Mouse (Mus musculus) urinary bladder, adult 2 months (tissue): Measurements from ENCODE around the gene Sel1l3. TPM values are rescaled to one million over a fixed set of nuclear protein-coding genes. Genes with fewer than 3 reads are reported as not detected.
A peak's percentile ranks its signal among the peaks of the same experiment; 100 is the strongest.

ENCODE experiments used
- DNase-seq: peaks from one replicate; pipeline ENCODE4 v3.0.0; 2022; ENCODE audit warnings: low spot score
- polyA plus RNA-seq: library from polyadenylated mRNA; depleted of rRNA; stranded (reverse); fragments of >200 nt; gene quantifications from 2 replicates; pipeline ENCODE4 v1.2.3, GENCODE M21; 2012

Sel1l3 gene
- polyA plus RNA-seq, 1 experiment, result 6.6 TPM

DNA sequence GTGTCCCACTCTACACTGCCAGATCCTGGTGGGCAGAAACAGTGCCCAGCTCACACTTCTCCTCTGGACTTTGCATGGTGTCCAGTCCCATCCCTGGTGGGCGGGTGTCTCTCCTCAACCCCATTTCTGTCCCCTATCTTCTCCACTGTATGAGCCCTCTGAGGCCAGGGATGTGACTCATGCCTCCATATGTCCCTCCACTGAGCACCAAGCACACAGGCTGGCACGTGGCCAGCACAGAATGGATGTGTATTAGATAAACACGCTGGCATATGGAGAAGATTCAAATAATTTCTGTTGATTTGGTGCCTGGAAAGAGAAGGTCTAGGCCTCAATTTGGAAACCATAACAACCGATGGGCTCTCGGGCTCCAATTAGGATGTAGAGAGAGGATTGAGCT is 71.1 kb downstream of the Sel1l3 start:
- no peak for DNase-seq

DNA sequence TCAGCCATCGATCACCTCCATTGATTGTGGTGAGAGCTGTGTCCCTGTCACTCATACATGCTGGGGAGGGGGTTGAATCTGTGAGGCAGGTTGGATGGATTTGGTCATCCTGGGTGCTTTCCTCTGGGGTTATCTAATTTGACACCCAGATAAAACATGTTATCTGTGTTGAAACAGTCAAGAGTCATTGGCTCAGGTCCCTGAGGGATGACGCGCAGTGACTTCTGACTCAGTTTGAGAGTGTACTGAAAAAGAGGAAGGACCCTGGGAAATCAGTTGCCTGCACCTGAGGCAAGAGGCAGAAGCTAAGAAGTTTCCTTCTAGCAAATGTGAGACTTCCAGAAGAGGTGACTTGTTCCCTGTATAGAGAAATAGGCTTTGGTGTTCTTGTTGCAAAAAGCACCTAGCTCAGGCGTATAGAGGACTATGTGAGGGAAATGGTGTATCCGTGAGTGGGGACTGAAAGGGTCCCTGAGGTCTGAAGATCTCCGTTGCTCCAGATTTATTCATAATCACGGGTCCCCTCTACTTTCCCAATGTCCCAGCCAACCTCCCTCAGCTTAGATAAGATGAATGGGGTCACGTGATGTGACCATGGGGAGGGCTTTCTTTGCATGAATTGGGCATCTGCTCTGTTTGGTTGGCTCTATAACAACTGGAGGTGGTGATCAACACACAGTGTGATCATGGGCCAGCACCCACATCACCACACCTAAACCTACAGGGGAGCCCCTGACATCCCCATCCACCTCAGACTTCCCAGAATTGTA is 73.4 kb downstream of the Sel1l3 start:
- no peak for DNase-seq

DNA sequence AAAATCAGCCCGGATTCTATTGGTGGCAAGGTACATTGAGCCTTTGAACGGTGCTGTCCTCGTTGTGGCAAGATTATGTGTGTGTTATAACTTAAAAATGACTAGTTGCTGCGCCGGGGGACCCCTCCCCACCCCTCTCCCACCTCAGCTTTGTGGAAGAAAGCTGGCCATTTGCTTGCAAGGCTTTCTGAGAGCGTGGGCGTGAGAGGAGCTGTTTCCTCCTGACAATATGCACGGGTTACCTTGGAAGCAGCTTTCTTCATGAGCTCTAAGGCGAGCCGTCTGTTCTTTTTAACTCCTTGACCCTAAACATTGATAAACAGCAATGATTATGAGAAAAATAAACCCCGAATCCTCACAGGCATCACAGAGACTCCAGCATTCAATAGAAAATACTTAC is 74.2 kb downstream of the Sel1l3 start:
- DNase-seq, result no peak

DNA sequence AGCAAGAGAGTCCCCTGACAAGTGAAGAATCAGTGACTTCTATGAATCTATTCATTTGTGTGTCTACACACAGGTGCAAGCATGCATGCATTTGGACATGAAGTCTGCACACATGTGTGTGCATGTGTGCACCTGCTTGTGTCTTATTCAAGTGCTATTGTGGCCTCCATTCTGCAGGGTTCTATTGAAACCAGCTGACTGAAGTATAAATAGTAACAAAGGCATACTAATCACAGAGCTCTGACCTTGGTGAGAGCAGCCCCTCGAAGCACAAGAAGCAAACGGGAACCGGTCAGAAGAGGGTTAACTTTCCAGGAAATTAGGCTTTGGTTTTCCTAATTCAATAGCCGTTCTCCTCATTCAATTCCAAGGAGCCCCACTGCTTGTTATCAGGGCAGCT is 74.6 kb downstream of the Sel1l3 start:
- DNase-seq, result no peak

DNA sequence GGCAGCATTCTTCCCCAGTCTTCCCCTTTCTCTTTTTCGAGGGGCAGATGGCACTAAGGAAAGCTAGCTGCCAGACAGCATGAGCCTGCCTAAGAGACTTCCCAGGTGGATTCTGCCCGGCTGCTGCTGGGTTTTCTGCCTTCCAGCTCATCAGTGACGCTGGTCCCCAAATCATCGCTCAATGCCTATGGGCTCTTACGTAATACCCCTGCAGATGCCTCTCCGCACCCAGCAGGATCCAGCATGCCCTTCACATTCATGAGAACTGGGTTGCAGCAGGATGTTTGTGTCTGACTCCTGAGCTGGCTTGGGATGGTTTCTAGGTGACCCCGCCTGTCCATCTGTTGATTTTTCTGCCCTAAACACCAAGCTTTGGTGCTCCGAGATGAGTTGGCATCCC is 75.7 kb downstream of the Sel1l3 start:
- no peak for DNase-seq

DNA sequence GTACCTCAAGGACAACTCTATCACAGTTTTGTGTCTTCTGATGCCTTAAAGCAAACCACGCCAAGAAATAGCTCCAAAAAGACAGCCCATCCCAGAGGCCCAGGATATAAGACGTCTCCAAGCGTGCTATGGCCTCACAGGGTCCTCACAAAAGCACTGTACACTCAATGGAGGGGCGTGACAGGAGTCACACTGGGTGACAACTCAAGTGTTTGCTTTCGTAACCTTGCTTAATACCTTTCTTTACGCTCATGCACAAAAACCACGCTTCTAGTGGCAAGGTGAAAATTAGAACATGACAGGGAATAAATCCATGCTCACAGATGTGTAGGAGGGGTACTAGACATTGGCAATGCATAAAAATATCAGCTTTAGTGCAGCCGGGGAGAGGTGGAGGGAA is 77.7 kb downstream of the Sel1l3 start:
- DNase-seq, result no peak

DNA sequence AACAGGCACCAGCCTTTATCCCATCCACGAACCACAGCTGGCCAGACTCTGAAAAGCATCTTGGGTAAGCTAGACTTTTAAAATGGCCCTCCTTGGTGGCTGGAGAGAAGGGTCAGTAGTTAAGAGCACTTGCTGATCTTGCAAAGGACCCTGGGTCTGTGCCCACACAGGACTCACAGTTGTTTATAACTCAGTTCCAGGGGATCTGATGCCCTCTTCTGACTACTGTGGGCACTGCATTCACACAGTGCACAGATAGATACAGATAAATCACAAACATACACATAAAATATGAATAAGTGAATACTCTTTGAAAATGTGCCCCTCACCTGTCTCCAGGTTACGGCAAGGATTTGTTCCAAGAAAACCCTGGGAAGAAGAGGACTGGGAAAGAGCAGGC is 79.7 kb downstream of the Sel1l3 start:
- no peak for DNase-seq

DNA sequence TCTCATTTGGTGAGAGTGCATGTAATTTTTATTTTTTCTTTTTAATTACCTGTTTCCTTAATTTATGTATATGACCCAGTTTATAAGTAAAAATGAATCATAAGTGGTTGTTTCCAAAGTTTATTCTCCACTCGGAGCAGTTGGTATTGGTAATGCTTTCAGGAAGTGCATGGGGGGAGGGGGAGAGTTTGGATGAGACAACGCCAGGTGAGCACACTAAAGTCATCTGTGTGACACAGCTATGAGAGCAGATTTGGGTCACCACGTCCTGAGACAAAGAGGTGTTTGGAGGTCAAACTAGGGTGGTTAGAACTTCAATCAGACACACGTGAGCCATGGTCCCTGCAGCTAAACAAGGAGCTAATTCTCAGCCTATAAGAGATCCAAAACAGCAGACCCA is 89.0 kb downstream of the Sel1l3 start:
- no peak for DNase-seq

DNA sequence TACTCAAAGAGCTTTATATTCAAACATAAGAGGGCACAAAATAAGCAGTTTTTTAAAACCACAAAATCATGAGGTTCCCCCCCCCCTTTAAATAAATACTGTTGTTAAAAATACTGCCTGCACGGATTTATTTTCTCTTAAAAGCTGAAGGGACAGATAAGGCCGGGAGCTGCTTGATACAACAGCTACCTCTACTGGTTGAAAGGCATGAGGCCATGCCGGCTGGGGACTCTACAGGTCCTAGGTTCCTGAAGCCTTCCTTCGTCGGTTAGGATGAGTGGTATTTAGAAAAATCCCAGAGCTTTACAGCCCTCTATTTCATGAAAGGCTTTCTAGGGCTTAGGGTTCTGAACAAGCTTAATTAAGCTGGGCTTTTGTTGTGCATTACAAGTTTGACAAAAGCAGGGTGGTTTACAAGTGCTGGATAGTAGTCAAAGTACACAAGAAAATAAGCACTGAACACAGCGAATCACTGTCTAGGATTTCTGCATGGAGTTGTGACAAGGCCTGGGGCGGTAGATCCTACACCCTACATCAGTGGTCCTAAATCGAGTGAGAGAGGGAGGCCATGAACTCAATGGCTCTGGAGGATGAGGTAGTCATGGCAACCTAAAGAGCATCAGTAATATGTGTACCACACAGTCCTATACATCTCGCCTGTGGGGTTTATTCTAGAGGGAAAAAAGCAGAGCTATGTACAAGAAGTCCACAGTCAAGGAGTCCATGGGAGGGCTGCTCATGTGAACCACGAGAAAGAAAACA is 90.0 kb downstream of the Sel1l3 start:
- DNase-seq, result no peak

DNA sequence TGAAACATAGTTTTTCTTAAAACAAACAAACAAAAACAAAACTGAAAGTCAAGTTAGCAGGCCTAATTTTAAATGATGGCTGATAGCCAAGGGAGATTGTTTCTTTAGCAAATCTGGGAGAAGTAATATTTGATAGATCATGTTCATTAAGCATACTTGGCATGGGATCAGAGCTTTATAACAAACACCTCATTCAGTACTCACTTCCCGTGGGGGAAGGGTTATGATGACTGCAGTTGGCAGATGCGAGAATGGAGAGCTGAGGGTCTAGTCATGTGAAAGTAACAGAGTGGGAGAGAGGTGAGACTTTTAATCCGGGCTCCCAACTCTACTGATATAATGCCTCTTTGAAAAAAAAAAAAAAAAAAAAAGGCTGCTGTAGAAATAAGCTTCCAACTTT is 94.0 kb downstream of the Sel1l3 start:
- DNase-seq, result no peak

DNA sequence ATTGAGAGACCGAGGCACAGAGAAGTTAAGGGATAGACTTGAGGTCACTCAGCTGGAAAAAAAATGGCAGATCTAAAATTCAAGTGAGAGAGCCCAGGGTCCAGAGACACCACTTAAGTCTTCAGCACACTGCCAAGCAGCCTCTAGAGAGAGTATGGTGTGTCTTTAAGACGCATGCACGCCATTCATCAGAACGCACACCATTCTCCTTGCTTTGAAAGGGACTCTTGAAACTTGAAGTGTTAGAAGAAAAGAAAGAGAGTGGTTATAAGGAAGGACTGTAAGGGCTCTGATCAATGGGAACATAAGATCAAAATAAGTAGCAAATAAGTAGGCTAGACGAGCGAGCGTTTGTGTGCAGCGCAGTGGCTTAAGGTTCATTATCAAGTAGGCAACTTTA is 95.5 kb downstream of the Sel1l3 start:
- DNase-seq, result no peak

DNA sequence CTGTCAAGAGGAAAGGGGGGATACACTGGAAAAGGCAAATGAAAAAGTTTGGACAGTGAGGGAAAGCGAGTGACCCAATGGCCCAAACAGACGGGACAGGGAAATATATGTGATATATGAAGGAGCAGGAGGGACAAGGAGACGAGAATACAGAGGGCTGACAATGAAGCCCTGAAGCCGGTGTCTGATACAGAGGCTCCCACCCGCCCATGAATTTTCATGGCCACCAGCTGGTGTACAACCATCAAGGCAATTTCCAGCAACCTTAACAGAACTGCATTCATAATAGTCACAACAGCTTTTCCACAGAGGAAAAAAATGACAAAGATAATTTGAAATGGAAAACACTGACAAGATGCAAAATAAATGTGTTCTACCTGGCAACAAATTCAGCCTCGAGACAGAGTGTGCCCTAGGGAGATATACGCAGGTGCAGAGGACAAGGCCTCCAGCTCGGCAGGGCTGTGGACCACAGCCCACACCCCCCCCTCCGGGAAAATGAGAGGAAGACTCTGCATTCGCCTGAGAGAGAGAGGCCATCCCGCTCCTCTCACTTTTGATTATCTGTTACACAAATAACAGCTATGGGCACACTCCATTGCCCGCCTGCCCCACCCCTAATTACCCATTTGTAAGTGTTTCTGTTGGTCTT is 99.0 kb downstream of the Sel1l3 start:
- no peak for DNase-seq

DNA sequence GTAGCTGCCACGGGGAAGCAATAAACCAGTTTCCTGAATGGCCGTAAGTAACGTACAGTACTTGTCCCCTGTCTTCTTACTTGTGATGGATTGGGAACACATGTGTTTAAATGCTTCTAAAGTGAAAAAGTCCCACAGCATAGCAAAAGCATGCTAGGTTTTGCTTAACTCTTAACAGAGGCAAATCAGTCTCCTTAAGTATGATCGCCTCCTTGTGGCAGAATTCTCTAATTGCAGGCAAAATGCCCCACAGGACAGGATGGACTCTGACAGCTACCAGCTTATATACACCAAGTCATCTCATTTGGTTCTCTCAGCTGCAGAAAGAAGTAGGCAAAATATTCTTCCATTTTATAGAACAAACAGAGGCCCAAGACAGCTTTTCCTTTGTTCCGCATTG is 100.8 kb downstream of the Sel1l3 start:
- DNase-seq, result no peak

DNA sequence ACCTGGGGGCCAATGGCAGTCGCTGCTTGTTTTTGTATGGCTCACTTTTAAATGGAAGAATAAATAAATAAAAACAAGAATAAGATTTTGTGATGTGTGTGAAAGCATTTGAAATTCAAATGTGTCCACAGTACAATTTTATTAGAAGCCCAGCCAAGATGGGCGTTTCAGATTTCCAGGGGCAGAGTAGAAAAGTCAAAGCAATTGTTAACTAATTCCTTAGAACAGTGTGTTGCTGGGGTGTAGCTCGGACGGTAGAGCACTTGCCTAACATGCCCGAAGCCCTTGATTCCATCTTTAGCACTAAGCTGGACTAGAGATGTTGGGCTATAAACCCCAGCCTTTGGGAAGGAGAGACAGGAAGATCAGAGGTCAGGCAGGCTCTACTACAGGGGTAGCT is 102.7 kb downstream of the Sel1l3 start:
- no peak for DNase-seq

DNA sequence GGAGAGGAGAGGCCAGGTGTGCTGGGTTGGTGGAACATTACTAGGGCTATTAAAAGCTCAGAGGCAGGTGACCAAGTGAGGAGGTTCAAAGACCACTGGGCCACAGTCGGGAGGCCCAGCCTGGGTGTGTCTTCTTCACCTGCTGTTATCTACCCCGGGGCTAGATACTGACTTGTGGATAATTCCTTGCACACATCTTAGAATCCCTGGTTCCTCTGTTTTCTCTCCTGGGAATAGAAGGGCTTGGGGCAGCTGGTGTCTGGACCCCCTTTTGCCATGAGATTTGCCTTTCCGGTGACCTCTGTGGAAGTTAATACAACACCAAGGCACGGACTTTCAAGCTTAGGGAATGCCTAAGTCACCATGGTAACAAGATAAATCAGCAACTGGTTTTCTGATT is 103.5 kb downstream of the Sel1l3 start:
- no peak for DNase-seq

DNA sequence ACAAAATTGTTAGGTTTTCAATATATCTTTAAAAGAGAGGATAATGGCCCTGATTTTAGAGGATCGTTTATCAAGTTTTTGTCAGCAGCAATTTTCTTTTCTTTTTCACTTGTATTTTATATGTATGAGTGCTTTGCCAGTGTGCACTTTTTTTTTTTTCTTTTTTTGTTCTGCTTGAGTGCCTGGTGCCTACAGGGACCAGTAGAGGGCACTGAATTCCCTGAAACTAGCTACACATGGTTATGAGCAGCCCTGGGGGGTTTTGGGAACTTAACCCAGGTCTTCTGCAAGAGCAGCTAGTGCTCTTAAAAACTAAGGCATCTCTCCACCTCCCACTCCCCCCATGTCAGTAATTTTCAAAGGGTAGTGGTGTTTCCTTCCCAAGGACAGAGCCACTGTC is 105.1 kb downstream of the Sel1l3 start:
- DNase-seq, result no peak

DNA sequence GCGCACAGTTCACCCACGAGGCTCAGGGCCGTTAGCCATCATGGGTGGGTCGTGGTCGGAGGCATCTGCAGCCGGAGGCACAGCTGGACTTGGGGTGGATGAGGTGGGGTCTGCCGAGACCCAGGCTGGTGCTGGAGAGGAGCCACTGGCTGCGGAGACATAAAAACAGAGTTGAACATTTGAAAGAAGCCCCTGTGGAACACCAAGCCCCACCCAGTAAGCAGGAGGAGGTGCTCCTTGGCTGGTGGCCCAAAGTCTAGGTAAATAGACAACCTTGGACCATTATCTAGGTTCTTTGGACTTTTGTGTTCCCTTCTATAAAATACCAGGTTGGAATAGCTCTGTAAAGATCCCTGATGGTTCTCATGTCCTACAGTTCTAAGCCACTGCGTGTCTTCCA is 105.7 kb downstream of the Sel1l3 start:
- DNase-seq, result no peak

DNA sequence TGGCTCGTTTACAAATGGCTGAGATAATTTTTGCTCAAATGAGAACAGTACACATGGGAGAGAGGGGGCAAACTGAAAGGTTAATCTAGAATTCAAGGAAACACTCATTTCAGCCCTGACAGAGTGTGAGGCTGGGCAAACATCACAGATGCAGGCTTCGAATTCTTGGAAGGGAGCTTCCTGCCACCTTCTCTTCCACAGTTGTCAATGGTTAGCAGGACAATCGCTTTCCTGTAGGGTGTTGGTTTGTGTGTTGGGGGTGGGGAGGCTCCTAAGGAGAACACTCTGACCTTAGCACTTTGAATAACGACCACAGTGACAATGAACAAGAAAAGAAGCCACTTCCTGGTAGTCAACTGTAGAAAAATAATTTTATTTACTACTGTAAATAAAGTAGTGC is 107.0 kb downstream of the Sel1l3 start:
- DNase-seq, result no peak

DNA sequence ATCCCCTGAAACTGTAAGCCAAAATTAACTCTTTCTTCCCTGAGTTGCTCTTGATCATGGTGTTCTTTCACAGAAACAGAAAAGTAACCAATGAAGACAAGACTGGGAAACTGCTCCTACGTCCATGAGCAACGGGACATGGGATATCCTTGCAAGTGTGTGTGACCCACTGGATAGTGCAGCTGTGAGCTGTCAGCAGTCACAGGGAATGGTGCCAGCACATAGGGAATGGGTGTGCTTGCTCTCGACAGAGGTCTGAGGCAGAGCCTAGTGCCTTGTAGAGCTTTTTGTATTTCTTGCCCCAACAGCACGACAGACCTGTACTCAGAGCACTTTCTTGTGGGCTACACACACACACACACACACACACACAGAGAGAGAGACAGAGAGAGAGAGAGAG is 107.6 kb downstream of the Sel1l3 start:
- no peak for DNase-seq

DNA sequence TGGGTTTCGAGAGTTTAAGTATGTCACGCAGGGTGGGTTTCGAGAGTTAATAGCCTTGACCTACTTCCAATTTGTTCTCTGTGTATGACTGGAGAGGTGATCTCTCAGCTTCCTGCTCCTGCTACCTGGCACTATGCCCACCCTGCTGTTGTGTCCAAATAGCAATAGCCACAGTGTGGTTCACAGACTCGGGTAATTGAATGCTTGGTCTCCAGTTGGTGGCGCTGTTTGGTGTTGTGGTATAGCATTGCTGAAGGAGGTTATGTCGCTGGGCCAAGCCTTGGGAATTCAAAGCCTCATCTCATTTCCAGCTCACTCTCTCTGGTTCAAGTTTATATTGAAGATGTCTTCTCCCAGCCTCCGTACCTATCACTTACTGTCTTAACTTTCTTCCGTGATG is 108.0 kb downstream of the Sel1l3 start:
- no peak for DNase-seq

DNA sequence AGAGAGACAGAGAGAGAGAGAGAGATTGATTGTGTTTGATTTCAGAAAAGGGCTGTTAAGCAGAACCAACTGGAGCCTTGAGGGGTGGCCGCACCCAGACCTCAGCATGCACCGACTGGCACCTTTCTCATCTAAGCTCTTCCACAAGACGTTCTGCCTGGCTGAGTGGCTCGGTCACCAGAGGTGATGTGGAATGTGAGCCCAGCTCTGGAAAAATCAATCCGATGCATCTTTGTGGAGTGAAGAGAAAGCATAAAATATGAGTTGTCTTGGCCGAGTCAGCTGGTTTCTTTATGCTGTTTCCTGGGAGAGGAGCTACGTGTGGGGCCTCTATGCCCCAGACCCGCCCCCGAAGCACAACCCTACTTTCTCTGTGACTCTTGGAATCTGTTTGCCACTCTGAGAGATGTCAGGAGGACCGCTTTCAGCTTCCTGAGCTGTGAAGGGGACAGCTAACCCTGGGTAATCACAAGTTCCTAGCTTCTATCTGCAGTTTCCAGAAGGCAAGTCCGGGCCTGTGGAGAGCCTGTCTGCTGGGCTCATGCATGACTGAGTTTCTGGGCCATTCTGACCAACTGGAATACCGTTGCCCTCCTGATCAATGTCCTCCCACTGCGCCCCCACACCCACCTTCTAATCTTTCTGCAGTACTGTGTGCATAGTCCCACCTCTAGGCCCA is 109.4 kb downstream of the Sel1l3 start:
- DNase-seq, result peak; percentile 27

DNA sequence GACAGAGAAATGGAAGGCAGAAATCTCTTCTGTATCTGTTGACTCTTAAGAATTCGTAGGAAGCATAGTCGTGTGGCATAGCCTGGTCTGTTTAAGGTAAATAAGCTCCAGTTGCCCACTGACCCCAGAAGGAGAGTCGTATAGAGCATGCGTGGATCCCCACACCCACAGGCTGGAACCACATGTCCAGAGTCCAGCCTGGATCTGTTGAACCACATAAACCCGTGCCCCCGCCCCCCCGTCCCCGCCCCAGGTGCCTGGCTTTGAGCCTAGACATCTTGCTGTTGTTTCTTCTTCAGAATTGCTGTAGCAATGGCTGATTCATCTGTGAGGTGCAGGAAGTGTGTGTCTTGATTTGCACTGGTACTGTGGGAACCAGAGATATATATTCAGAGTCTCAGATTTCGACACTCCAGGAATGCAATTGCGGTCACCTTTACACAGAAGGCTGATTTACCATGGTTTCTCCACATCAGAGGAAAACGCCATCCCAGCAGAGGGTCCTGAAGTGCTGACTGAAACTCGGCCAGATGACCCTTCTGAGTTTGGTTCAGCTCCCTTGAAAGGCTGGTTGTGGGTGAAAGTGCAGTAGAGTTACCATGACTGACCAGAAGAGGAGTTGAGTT is 111.8 kb downstream of the Sel1l3 start:
- DNase-seq, result no peak
